Comparison of ENCODE assay signal across 8 mouse cellular contexts in genomic region chr15:61157543-61157942, GRCm38 (mm10).
DNase-seq lines count a peak whose midpoint lies in the region; ATAC-seq and TF ChIP-seq lines count a peak whose summit lies in the region.

No protein-coding gene starts in this region.

- no peaks in the 10 kb centered on the region for H3K36me3 ChIP-seq in heart, embryonic 13.5 days
- no peaks in the 10 kb centered on the region for H3K36me3 ChIP-seq in kidney, postnatal 0 days (ENCODE audit: insufficient read depth, low read length)
- no peaks in the 10 kb centered on the region for H3K36me3 ChIP-seq in liver, embryonic 11.5 days (ENCODE audit: control insufficient read depth, insufficient read depth, low read length)
- H3K36me3 ChIP-seq in neural tube, embryonic 11.5 days (ENCODE audit: control insufficient read depth, insufficient read depth, low read length), result no peaks in the 10 kb centered on the region
- H3K36me3 ChIP-seq in stomach, embryonic 16.5 days (ENCODE audit: control insufficient read depth, insufficient read depth, low read length), result no peaks in the 10 kb centered on the region

- no peak for TF ChIP-seq POLR2A in embryonic fibroblast, embryonic 13.5 days (IDR thresholded peaks at IDR 0.05; ENCODE audit: low read depth, low read length)

- peak overlapping the region; percentile 50; the same call in 1 of the 2 replicates for H3K27ac ChIP-seq in embryonic fibroblast, embryonic 13.5 days (ENCODE audit: insufficient read depth, low read length)
- H3K27ac ChIP-seq in heart, embryonic 13.5 days (replicated peaks), result no peak overlapping the region
- H3K27ac ChIP-seq in kidney, postnatal 0 days, result no peak overlapping the region
- no peak overlapping the region for H3K27ac ChIP-seq in liver, embryonic 11.5 days (ENCODE audit: low read depth, low read length)
- no peak overlapping the region for H3K27ac ChIP-seq in neural tube, embryonic 11.5 days (ENCODE audit: low read depth, low read length)
- H3K27ac ChIP-seq in stomach, embryonic 16.5 days (ENCODE audit: low read length), result peak overlapping the region; percentile 80; the same call in 1 of the 2 replicates

- WGBS in heart, embryonic 13.5 days, result 7% methylated on average over 13 of the region's 13 CpGs
- WGBS in kidney, postnatal 0 days, result 2% methylated on average over 13 of the region's 13 CpGs
- WGBS in liver, embryonic 11.5 days, result 6% methylated on average over 13 of the region's 13 CpGs
- WGBS in neural tube, embryonic 11.5 days, result 7% methylated on average over 13 of the region's 13 CpGs
- 7% methylated on average over 13 of the region's 13 CpGs for WGBS in stomach, embryonic 16.5 days

- peak; percentile 91 for TF ChIP-seq CTCF in embryonic fibroblast, embryonic 13.5 days (IDR thresholded peaks at IDR 0.05; ENCODE audit: borderline replicate concordance, insufficient read depth, low read length)
- TF ChIP-seq CTCF in kidney, postnatal 0 days (IDR thresholded peaks at IDR 0.05; ENCODE audit: low read depth), result peak; percentile 100

- H3K9me3 ChIP-seq in heart, embryonic 13.5 days, result no peaks in the 10 kb centered on the region
- no peaks in the 10 kb centered on the region for H3K9me3 ChIP-seq in kidney, postnatal 0 days (replicated peaks; ENCODE audit: low read length)
- no peaks in the 10 kb centered on the region for H3K9me3 ChIP-seq in liver, embryonic 11.5 days (ENCODE audit: control insufficient read depth, low read length)
- H3K9me3 ChIP-seq in neural tube, embryonic 11.5 days (ENCODE audit: control insufficient read depth, low read length), result no peaks in the 10 kb centered on the region
- H3K9me3 ChIP-seq in stomach, embryonic 16.5 days (replicated peaks; ENCODE audit: control insufficient read depth, low read length), result no peaks in the 10 kb centered on the region

- H3K27me3 ChIP-seq in heart, embryonic 13.5 days (replicated peaks), result peaks cover 5% of the 10 kb centered on the region; the same call in 1 of the 2 replicates
- H3K27me3 ChIP-seq in kidney, postnatal 0 days (ENCODE audit: insufficient read depth, low read length), result no peaks in the 10 kb centered on the region
- no peaks in the 10 kb centered on the region for H3K27me3 ChIP-seq in liver, embryonic 11.5 days (replicated peaks; ENCODE audit: control insufficient read depth, insufficient read depth, low read length)
- no peaks in the 10 kb centered on the region for H3K27me3 ChIP-seq in neural tube, embryonic 11.5 days (ENCODE audit: control insufficient read depth, insufficient read depth, low read length)
- H3K27me3 ChIP-seq in stomach, embryonic 16.5 days (ENCODE audit: control insufficient read depth, insufficient read depth, low read length), result no peaks in the 10 kb centered on the region

- peak overlapping the region; percentile 38 for H3K4me3 ChIP-seq in embryonic fibroblast, embryonic 13.5 days (ENCODE audit: insufficient read depth, low read length)
- H3K4me3 ChIP-seq in heart, embryonic 13.5 days, result peak overlapping the region; percentile 39
- H3K4me3 ChIP-seq in kidney, postnatal 0 days (replicated peaks; ENCODE audit: low read depth, low read length), result peak overlapping the region; percentile 31
- no peak overlapping the region for H3K4me3 ChIP-seq in liver, embryonic 11.5 days (ENCODE audit: low read depth, low read length)
- peak overlapping the region; percentile 24; the same call in 1 of the 2 replicates for H3K4me3 ChIP-seq in neural tube, embryonic 11.5 days (ENCODE audit: low read depth, low read length)
- peak overlapping the region; percentile 47 for H3K4me3 ChIP-seq in stomach, embryonic 16.5 days (replicated peaks; ENCODE audit: low read length)

- no peaks in the 10 kb centered on the region for H3K4me1 ChIP-seq in embryonic fibroblast, embryonic 13.5 days (ENCODE audit: control insufficient read depth, insufficient read depth, low read length)
- peaks cover 8% of the 10 kb centered on the region for H3K4me1 ChIP-seq in heart, embryonic 13.5 days
- H3K4me1 ChIP-seq in kidney, postnatal 0 days (replicated peaks; ENCODE audit: insufficient read depth, low read length), result 0 out of 2 replicates have a peak, but pooled peaks cover 4% of the 10 kb centered on the region
- H3K4me1 ChIP-seq in liver, embryonic 11.5 days (replicated peaks; ENCODE audit: control insufficient read depth, insufficient read depth, low read length), result no peaks in the 10 kb centered on the region
- H3K4me1 ChIP-seq in neural tube, embryonic 11.5 days (ENCODE audit: control insufficient read depth, insufficient read depth, low read length), result no peaks in the 10 kb centered on the region
- no peaks in the 10 kb centered on the region for H3K4me1 ChIP-seq in stomach, embryonic 16.5 days (ENCODE audit: control insufficient read depth, insufficient read depth, low read length)

- peak; percentile 78 for DNase-seq in CD4-positive helper T cell, adult 2 months (ENCODE audit: low read depth, low spot score)
- peak; percentile 90 for DNase-seq in brain, adult 2 months (ENCODE audit: low read depth, low spot score)
- peak; percentile 92 for DNase-seq in kidney, postnatal 0 days (ENCODE audit: low spot score)
- DNase-seq in liver, embryonic 11.5 days (ENCODE audit: low spot score), result peak; percentile 76
- peak; percentile 90 for DNase-seq in neural tube, embryonic 11.5 days (ENCODE audit: low spot score)

- no peak overlapping the region; the same call in 1 of the 2 replicates for H3K9ac ChIP-seq in heart, embryonic 13.5 days
- no peak overlapping the region for H3K9ac ChIP-seq in kidney, postnatal 0 days (ENCODE audit: low read depth, low read length)
- no peak overlapping the region for H3K9ac ChIP-seq in liver, embryonic 11.5 days (ENCODE audit: low read depth, low read length)
- H3K9ac ChIP-seq in neural tube, embryonic 11.5 days (ENCODE audit: low read length), result no peak overlapping the region
- peak overlapping the region; percentile 67; the same call in 1 of the 2 replicates for H3K9ac ChIP-seq in stomach, embryonic 16.5 days (ENCODE audit: low read length)

- H3K4me2 ChIP-seq in heart, embryonic 13.5 days, result peak overlapping the region; percentile 62
- H3K4me2 ChIP-seq in kidney, postnatal 0 days (ENCODE audit: low read length), result peak overlapping the region; percentile 60
- peak overlapping the region; percentile 44; the same call in 1 of the 2 replicates for H3K4me2 ChIP-seq in liver, embryonic 11.5 days
- peak overlapping the region; percentile 51; the same call in 1 of the 2 replicates for H3K4me2 ChIP-seq in neural tube, embryonic 11.5 days (ENCODE audit: low read depth)
- peak overlapping the region; percentile 54 for H3K4me2 ChIP-seq in stomach, embryonic 16.5 days (ENCODE audit: low read depth, low read length)

- ATAC-seq in heart, embryonic 13.5 days (ENCODE audit: extremely low read depth, insufficient number of reproducible peaks, low FRiP score, low TSS enrichment), result no peak
- peak; percentile 59; the same call in 1 of the 2 replicates for ATAC-seq in kidney, postnatal 0 days (replicated peaks; ENCODE audit: low FRiP score, low read depth)
- ATAC-seq in liver, embryonic 11.5 days (replicated peaks; ENCODE audit: low FRiP score), result no peak
- peak; percentile 54; the same call in 1 of the 2 replicates for ATAC-seq in neural tube, embryonic 11.5 days (ENCODE audit: insufficient read depth, low FRiP score, low TSS enrichment)
- peak; percentile 72 for ATAC-seq in stomach, embryonic 16.5 days (ENCODE audit: insufficient read depth, low FRiP score)

Comparison
In these comparisons a context has a peak if more than half of its experiments do, and no peak if none do; other contexts are left out.
1. H3K27ac ChIP-seq: peak in embryonic fibroblast, embryonic 13.5 days (single experiment) and stomach, embryonic 16.5 days (single experiment); none in heart, embryonic 13.5 days (single experiment), kidney, postnatal 0 days (single experiment), liver, embryonic 11.5 days (single experiment) and neural tube, embryonic 11.5 days (single experiment).
2. ATAC-seq: peak in kidney, postnatal 0 days (single experiment), neural tube, embryonic 11.5 days (single experiment) and stomach, embryonic 16.5 days (single experiment); none in heart, embryonic 13.5 days (single experiment) and liver, embryonic 11.5 days (single experiment).
3. Peak in every context shown above with its lines, with median percentiles within 50 percentile points of each other: DNase-seq and H3K4me2 ChIP-seq.